Mouse (Mus musculus) layer of hippocampus, adult 9-11 months (tissue): ENCODE measurements around the gene Mtg1.
A peak's percentile ranks its signal among the peaks of the same experiment; 100 is the strongest.
"Not testable (repeated sequence)": the region's sequence is repeated elsewhere in the genome, so short reads cannot be mapped to it uniquely, and the experiment has no call there.

Source experiments
- DNase-seq: peaks from one replicate; pipeline ENCODE4 v3.0.0; 2022

Gene Mtg1

GRCm38 (mm10) chr7:140132184-140132583, 5.2 kb upstream of the Mtg1 start:
- not testable (repeated sequence) for DNase-seq

- not testable (repeated sequence) for DNase-seq
Measured at GRCm38 (mm10) chr7:140134033-140134432, 3.3 kb upstream of the Mtg1 start.

GRCm38 (mm10) chr7:140135106-140135770, 2.1 kb upstream of the Mtg1 start:
- DNase-seq = no peak

GRCm38 (mm10) chr7:140138021-140138310, 602 bp downstream of the Mtg1 start:
- no peak for DNase-seq

DNA sequence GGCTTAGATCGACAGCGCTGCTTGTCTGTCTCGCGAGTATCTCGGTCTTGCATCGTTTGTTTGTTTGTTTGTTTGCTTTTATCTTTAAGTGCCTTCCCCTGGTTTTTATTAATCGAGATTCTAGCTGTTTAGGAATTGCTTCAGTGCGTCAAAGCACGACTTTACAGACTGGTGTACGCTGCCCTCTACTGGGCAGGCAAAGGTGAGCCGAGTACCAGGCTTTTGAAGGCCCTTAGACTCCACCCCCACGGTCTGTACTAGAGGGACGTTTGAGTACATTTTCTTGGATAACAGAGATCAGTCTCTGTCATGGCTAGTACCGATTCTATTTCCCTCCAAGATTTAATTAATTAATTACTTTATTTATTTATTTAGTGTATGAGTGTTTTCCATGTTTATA, 4.0 kb downstream of the Mtg1 start:
- peak; percentile 49 for DNase-seq

DNA sequence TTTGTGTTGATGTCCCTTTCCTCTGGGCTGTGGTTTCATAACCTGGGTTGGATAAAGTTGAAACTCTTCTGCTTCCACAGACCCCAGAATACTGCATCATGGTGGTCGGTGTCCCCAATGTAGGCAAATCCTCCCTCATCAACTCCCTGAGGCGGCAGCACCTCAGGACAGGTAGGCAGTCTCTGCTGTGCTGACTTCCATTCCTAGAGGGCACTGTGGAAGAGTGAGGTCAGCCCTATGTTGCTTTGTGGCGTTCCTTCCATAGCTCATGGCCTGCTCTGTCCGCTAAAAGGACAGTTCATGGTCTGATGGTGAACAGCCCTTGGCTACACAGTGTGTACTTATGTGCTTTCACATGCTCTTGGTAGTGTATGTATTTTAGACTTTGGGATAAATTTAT, 7.2 kb downstream of the Mtg1 start:
- no peak for DNase-seq

DNA sequence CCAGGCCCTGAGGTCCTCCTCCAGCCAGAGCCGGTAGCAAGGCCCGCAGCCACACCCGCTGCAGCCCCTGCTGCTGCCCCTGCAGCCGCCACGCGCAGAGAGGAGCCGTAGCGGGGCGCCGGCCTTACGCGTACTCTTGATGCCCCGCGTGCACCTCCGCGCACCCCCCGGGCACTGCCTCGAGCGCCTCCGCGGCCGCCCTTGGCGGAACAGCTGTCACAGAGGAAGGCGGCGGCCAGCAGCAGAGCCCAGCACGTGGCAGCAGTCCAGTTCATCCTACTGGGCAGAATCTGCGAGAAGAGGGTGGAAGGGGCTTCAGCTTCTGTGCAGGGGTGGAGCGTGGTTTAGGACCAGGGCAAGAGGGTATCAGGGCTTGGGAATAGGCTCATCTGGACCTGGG, 16.0 kb downstream of the Mtg1 start:
- no peak for DNase-seq

- no peak for DNase-seq
Measured at GRCm38 (mm10) chr7:140153829-140154217, 16.5 kb downstream of the Mtg1 start.

DNA sequence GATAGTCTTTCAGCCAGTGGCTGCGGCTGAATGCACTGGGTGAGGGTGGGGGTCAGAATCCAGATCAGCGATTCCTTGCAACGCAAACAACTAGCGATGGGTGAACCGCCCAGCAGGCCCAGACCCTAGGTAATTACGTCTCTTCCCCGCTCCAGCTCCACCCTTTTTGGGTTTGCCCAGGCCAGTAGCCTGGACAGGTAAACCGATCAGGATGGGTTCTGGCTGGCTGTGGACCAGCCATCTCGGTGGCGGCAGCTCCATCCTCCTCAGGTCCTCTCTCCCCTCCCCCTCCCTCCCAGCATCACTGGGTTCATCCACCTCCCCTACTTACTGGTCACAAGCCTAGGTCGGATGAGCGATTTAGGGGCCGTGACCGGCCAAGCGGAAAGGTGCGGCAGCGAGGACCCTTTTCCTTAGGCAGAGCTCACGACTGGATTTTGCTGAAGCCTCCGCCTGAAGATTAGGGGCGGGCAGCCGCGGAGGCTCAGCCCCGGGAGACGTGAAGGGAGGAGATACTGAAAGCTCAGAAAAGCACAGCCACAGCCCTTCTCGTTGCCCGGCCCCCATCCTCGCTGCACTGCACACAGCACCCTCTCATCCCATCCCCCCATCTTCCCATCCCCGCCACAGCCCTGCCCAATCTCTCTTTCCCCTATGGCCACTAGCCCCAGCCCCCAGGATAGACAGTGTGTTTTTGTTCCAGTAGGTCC, 17.0 kb downstream of the Mtg1 start, which contains the start of gene Sprn:
TSS of gene Sprn (minus strand) at position 660 of the 710 bp plus-strand sequence.
- peak; percentile 83 for DNase-seq

DNA sequence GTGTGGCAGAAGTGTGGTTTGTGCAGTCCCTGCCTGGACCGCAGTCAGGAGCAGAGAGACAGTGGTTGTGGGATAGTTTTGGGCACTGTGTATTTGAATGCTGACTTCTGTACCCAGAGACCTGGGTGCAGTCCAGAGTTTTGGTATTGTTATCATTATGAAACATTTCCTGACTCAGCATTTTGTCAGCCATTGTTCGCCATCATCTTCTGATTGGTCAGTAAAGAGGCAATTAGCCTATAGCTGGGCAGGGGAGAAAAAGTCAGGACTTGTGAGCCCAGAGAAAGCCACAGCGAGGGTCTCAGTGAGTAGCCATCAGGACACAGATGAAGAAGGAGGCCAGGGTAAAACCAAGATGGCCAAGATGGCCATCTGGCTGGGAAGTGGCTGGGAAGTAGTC, 23.0 kb downstream of the Mtg1 start:
- DNase-seq = no peak

- DNase-seq = no peak
Measured at GRCm38 (mm10) chr7:140164664-140165063, 27.3 kb downstream of the Mtg1 start, which contains the start of gene Olfr522. Gene Olfr522, minus strand, starts transcription at chr7:140164764.

- DNase-seq = peak; percentile 26
Measured at GRCm38 (mm10) chr7:140167950-140168349, 30.6 kb downstream of the Mtg1 start.

- DNase-seq = no peak
Measured at GRCm38 (mm10) chr7:140169386-140169785, 32.0 kb downstream of the Mtg1 start.

DNA sequence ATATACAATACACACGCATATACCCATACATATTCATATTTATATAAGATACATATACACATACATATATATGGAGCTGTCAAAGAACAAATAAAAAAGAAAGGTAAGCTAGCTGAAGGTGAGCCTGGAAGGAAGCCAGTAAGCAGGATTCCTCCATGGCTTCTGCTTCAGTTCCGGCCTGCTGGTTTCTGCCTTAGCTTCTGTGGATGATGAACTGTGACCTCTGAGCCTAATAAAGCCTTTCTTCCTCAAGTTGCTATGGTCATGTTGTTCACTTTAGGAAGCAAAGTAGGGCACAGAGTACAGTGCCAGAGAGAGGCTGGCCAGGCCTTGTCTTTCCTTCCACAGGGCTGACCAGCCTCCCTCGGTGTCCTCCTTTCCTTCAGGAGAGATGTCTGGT, 33.5 kb downstream of the Mtg1 start:
- no peak for DNase-seq

DNA sequence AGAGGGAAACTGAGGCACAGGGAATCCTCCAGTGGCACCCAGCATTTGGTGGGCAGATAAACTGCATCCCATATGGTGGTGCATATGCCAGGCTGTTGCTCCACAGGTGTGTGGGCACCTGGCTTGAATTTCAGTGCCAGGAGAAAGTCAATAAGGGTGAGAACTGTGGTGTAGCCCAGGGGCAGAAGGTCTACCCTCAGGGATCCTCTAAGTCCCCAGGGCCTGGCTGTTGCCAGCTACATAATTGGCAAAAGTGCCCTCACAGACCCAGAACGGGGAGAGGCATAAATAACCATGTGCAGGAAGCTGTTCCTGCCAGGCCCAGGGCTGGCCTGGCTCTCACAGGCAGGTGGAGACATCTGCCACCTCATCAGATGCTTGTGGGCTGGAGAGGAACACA, 35.6 kb downstream of the Mtg1 start, which contains the start of gene Olfr523:
TSS of gene Olfr523 (plus strand) at position 282 of the 400 bp plus-strand sequence.
- DNase-seq = no peak

- DNase-seq = no peak
Measured at GRCm38 (mm10) chr7:140179176-140179575, 41.8 kb downstream of the Mtg1 start.

DNA sequence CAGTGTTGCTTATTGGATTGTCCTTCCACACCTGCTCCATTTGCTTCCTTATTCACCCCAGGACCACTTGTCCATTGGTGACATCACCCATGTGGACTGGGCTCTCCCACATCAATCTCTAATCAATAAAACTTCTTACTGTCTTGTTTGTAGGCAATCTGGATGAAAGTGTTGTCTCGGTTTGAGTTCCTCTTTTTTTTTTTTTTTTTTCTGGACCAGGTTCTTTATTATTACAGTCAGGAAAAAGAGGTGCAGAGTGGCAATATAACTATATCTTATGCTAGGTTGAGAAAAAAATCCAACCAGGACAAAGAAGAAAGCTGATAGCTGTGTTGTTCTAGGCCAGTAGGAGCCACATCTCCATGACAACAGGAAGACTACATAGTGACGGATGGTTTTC, 43.3 kb downstream of the Mtg1 start:
- no peak for DNase-seq

GRCm38 (mm10) chr7:140184206-140184605, 46.8 kb downstream of the Mtg1 start:
- DNase-seq = no peak

GRCm38 (mm10) chr7:140186646-140187620, 49.6 kb downstream of the Mtg1 start:
- DNase-seq = peak; percentile 49

GRCm38 (mm10) chr7:140187721-140188390, 50.5 kb downstream of the Mtg1 start:
- peak; percentile 61 for DNase-seq

- DNase-seq = no peak
Measured at GRCm38 (mm10) chr7:140188391-140189328, 51.3 kb downstream of the Mtg1 start.

- no peak for DNase-seq
Measured at GRCm38 (mm10) chr7:140190435-140190834, 53.1 kb downstream of the Mtg1 start.
